Mouse (Mus musculus): ENCODE data around the gene Foxp4.

- TF ChIP-seq CTCF (IDR thresholded peaks at IDR 0.05; ENCODE audit: insufficient read depth, low read length) (no peak), POLR2A (IDR thresholded peaks at IDR 0.05; ENCODE audit: borderline replicate concordance, extremely low read depth, low read depth, low read length) (peak; percentile 53; the same call in 1 of the 2 replicates)
Observed at GRCm38 (mm10) chr17:47924383-47925339, at the start of gene Foxp4.

All from lung, adult 2 months (tissue).